Mouse (Mus musculus): ENCODE results near the gene Itpripl1.

DNA sequence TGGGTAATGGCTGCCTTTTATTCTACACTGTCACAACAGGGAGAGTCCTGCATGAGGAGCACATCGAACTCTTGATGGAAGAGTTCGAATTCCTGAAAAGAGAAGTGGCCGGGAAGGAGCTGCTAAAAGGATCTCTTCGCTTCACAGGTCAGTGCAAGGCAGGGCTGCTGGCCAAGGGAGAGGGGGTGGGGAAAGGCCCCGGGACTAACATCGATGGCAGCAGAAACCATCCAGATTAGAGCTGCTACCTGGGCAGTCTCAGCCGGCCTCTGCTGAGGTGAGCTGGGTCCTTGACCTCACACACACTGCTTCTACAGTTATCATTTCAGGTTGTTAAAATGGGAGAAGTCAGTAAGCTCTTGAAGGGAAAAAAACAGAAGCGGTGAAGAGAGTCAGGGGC lies 51.2 kb downstream of the Itpripl1 start:
- TF ChIP-seq CTCF (IDR thresholded peaks at IDR 0.05; ENCODE audit: low read depth) (no peak), EP300 (IDR thresholded peaks at IDR 0.05; ENCODE audit: low read depth) (no peak)

Measured in liver, postnatal 0 days (tissue).